Mouse (Mus musculus) kidney, embryonic 14.5 days (tissue): Measurements from ENCODE around the gene Cp. TPM values are rescaled to one million over a fixed set of nuclear protein-coding genes. Genes with fewer than 3 reads are reported as not detected.
"Not testable (repeated sequence)": the region's sequence is repeated elsewhere in the genome, so short reads cannot be mapped to it uniquely, and the experiment has no call there.

ENCODE experiments used
- ATAC-seq: fragments of 200-750 bp; cut with Nextera tagmentation; 2 replicates; pipeline ENCODE4 v1.8.0; 2017; ENCODE audit warnings: moderate number of reproducible peaks, mild to moderate bottlenecking, moderate TSS enrichment, moderate library complexity; ENCODE audit not compliant: low FRiP score, low TSS enrichment
- H3K27ac ChIP-seq: fragments of 300-500 bp; sonication (generic); 2 replicates; pipeline ENCODE4 v1.5.1; 2014; ENCODE audit warnings: low read depth, mild to moderate bottlenecking, low read length, moderate library complexity, mixed read lengths
- H3K27me3 ChIP-seq: fragments of 300-500 bp; sonication (generic); 2 replicates; pipeline ENCODE4 v1.6.1; 2014; ENCODE audit warnings: mild to moderate bottlenecking, low read length; ENCODE audit not compliant: control insufficient read depth, insufficient read depth
- H3K36me3 ChIP-seq: fragments of 300-500 bp; sonication (generic); 2 replicates; pipeline ENCODE4 v1.6.1; 2014; ENCODE audit warnings: low read length, mixed read lengths; ENCODE audit not compliant: control insufficient read depth, insufficient read depth
- H3K4me1 ChIP-seq: fragments of 300-500 bp; sonication (generic); 2 replicates; pipeline ENCODE4 v1.6.1; 2014; ENCODE audit warnings: low read length, mixed read lengths; ENCODE audit not compliant: control insufficient read depth, insufficient read depth
- H3K4me2 ChIP-seq: fragments of 300-500 bp; sonication (generic); replicated peaks from 2 replicates; pipeline ENCODE4 v1.6.1; 2014; ENCODE audit warnings: low read depth, mild to moderate bottlenecking, low read length
- H3K4me3 ChIP-seq: fragments of 300-500 bp; sonication (generic); 2 replicates; pipeline ENCODE4 v1.5.1; 2014; ENCODE audit warnings: mild to moderate bottlenecking, low read length
- H3K9ac ChIP-seq: fragments of 300-500 bp; sonication (generic); 2 replicates; pipeline ENCODE4 v1.6.1; 2014; ENCODE audit warnings: low read depth, mild to moderate bottlenecking, low read length, moderate library complexity
- H3K9me3 ChIP-seq: fragments of 300-500 bp; sonication (generic); 2 replicates; pipeline ENCODE4 v1.6.1; 2016; ENCODE audit warnings: low read length; ENCODE audit not compliant: control insufficient read depth
- WGBS: fragments of 180-500 bp; shearing (Covaris S2); extraction: QIAGEN DNeasy Blood & Tissue Kit; methylation state at CpG from one replicate; pipeline ENCODE4 v1.1.7; 2014; 5-methylcytosine and 5-hydroxymethylcytosine counted together
- polyA plus RNA-seq: library from polyadenylated mRNA; unstranded; fragments of >200 nt; fragmentation: Nextera tagmentation; extraction: Ambion mirVana; gene quantifications from 2 replicates; pipeline ENCODE4 v1.2.1, GENCODE M21; 2014

Gene Cp
- polyA plus RNA-seq, 1 experiment from 2014 or later = 0.47 TPM

GRCm38 (mm10) chr3:20033761-20034718 lies 77.2 kb downstream of the Cp start:
- Histone ChIP-seq H3K4me2 (peak overlapping the region; percentile 68), H3K36me3 (no peaks in the 10 kb centered on the region), H3K27ac (no peak overlapping the region; the same call in 1 of the 2 replicates), H3K4me1 (0 out of 2 replicates have a peak, but pooled peaks cover 4% of the 10 kb centered on the region), H3K9ac (peak overlapping the region; percentile 58), H3K9me3 (no peaks in the 10 kb centered on the region), H3K4me3 (peak overlapping the region; percentile 82), H3K27me3 (no peaks in the 10 kb centered on the region)
- ATAC-seq = no peak
- 10% methylated on average over 10 of the region's 10 CpGs for WGBS

GRCm38 (mm10) chr3:20034719-20035404 lies 78.0 kb downstream of the Cp start, which contains the start of gene Hps3:
Gene Hps3, minus strand, starts transcription at chr3:20035315.
- Histone ChIP-seq H3K4me1 (0 out of 2 replicates have a peak, but pooled peaks cover 4% of the 10 kb centered on the region), H3K36me3 (no peaks in the 10 kb centered on the region), H3K4me2 (peak within 1 kb of the TSS; percentile 68), H3K4me3 (peak within 1 kb of the TSS; percentile 82), H3K27me3 (no peaks in the 10 kb centered on the region), H3K27ac (peak within 1 kb of the TSS; percentile 11; the same call in 1 of the 2 replicates), H3K9me3 (no peaks in the 10 kb centered on the region), H3K9ac (peak within 1 kb of the TSS; percentile 58)
- WGBS = 0% methylated on average over 47 of the region's 47 CpGs
- ATAC-seq = peak; percentile 99

DNA sequence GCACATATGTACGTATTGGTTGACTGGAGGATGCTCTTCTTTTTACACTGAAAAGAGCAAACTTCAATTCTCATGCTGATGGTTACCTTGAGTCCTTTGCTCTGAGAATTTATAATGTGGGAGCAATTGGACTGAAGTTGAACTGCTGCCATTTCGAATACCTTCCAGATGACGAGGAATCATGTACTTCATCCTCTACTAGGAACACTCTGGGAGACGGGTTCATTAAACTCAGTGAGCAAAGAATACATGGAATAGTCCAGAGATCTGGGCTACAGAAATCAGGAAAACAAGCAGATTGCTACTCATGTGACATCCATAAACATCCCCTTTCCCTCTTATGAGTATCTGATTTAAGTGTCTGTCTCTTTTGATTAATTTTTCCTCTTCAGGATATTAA lies 79.2 kb downstream of the Cp start:
- Histone ChIP-seq H3K27ac (no peak overlapping the region), H3K27me3 (no peaks in the 10 kb centered on the region), H3K4me3 (no peak overlapping the region), H3K9ac (no peak overlapping the region), H3K36me3 (no peaks in the 10 kb centered on the region), H3K4me1 (0 out of 2 replicates have a peak, but pooled peaks cover 4% of the 10 kb centered on the region), H3K4me2 (no peak overlapping the region), H3K9me3 (no peaks in the 10 kb centered on the region)
- no peak for ATAC-seq
- 73% methylated on average over 4 of the region's 4 CpGs for WGBS

DNA sequence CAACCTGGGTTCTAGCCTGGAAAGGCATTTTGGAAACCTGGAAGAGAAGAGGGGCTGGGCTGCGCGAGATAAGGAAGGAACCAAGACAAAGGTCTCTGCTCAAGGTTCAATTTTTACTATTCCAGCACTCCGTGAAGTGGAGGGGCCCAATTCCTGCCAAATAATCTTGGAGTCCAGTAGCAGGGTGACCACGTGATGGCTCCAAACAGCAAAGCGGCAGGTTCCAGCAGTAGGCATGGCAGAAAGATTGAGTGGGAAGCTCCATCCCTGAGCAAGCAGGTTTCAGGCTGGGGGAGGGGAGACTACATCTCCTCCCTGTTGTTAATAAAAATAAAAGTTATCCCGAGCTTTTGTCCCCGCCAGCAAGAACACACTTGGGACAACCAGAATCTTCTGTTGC lies 84.6 kb downstream of the Cp start:
- ATAC-seq, H3K4me2 ChIP-seq, H3K4me1 ChIP-seq, H3K9ac ChIP-seq, H3K36me3 ChIP-seq, H3K27me3 ChIP-seq, H3K9me3 ChIP-seq, H3K27ac ChIP-seq, H3K4me3 ChIP-seq: not testable (repeated sequence)
- WGBS = 87% methylated on average over 7 of the region's 7 CpGs

- WGBS = 76% methylated on average over 3 of the region's 3 CpGs
- H3K9me3 ChIP-seq, H3K27me3 ChIP-seq, H3K9ac ChIP-seq, H3K27ac ChIP-seq, H3K36me3 ChIP-seq, H3K4me2 ChIP-seq, H3K4me1 ChIP-seq, H3K4me3 ChIP-seq, ATAC-seq: not testable (repeated sequence)
These were observed 87.9 kb downstream of the Cp start for GRCm38 (mm10) chr3:20044736-20045135.

- Histone ChIP-seq H3K27ac (no peak within 1 kb of the TSS), H3K4me3 (peak within 1 kb of the TSS; percentile 67), H3K4me2 (peak within 1 kb of the TSS; percentile 58), H3K9ac (peak within 1 kb of the TSS; percentile 72), H3K9me3 (no peaks in the 10 kb centered on the region), H3K4me1 (0 out of 2 replicates have a peak, but pooled peaks cover 3% of the 10 kb centered on the region), H3K36me3 (peaks cover 3% of the 10 kb centered on the region; the same call in 1 of the 2 replicates), H3K27me3 (no peaks in the 10 kb centered on the region)
- WGBS = under 1% methylated on average over 49 of the region's 54 CpGs
- peak; percentile 100 for ATAC-seq
These were observed 100.7 kb downstream of the Cp start, which contains the start of gene Hltf for GRCm38 (mm10) chr3:20057306-20058196. Gene Hltf, plus strand, starts transcription at chr3:20057811.

- H3K4me3 ChIP-seq = peak overlapping the region; percentile 67
- 0 out of 2 replicates have a peak, but pooled peaks cover 3% of the 10 kb centered on the region for H3K4me1 ChIP-seq
- ATAC-seq = 0 out of 2 replicates have a peak, but pooled peaks have one; percentile 32
- no peaks in the 10 kb centered on the region for H3K27me3 ChIP-seq
- no peak overlapping the region for H3K27ac ChIP-seq
- peak overlapping the region; percentile 72; the same call in 1 of the 2 replicates for H3K9ac ChIP-seq
- peak overlapping the region; percentile 58 for H3K4me2 ChIP-seq
- H3K36me3 ChIP-seq = peaks cover 3% of the 10 kb centered on the region; the same call in 1 of the 2 replicates
- no peaks in the 10 kb centered on the region for H3K9me3 ChIP-seq
- 0% methylated on average over 6 of the region's 9 CpGs for WGBS
These were observed 101.3 kb downstream of the Cp start for GRCm38 (mm10) chr3:20058197-20058541.
